Mouse (Mus musculus): Measurements from ENCODE around the gene Nprl2. TPM values are rescaled to one million over a fixed set of nuclear protein-coding genes. Genes with fewer than 3 reads are reported as not detected.
A peak's percentile ranks its signal among the peaks of the same experiment; 100 is the strongest.

Gene Nprl2
- polyA plus RNA-seq, 2 experiments from 2014 or later = 54.1 to 59.0 TPM

GRCm38 (mm10) chr9:107534408-107535202 lies 7.4 kb upstream of the Nprl2 start:
- no peak for ATAC-seq

DNA sequence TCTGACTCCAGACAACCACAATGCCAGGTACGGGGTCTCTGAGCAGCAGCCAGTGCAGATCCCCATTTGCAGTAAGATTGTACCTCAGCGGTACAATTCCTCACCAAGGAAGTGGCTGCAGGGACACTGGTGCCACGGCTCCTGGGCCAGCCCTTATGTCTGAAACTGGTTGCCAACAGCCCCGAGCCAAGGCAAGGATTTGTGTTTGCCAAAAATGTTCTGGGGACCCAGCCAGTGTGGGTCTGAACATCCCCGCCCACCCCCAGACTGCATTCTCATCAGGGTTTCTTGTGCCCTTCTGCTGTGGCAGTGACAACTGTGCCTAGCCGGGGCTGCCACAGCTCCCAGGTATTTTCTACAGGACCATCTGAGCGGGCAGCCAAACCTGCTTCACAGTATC lies 3.8 kb upstream of the Nprl2 start:
- ATAC-seq = no peak

DNA sequence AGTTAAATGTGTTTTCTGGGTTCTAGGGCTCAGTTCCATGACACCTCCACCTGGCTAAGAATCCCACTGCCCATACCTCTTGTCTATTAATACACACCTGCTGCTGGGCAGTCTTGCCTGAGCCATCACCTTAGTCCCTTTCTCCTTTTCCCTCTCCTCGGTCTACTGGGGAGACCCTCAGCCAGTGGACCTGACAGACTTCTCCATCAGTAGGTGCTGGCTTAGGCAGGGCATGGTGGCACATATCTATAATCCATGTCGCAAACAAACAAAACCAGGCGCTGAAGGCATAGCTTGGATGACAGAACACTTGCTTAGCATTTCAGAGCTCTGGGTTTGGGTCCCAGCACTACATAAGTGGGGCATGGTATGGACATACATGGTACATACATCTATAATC lies 3.3 kb upstream of the Nprl2 start:
- no peak for ATAC-seq

DNA sequence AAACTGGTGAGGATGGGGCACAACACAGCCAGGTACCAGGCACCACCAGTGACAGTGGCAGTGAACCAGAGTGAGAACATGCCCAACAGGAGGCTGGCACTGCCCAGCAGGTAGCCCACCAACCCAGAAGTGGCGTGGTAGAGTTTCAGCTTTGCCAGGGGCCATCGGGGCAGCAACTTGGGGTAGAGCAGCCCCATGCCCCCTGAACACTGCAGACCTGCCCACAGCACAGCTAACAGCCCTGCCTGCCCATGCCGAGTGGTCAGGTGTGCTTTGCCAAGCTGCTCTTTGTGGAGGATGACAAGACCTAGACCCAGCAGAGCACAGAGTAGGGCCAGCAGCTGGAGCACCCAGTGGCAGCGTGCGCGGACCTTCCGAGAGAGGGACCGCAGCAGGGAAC lies 2.1 kb upstream of the Nprl2 start:
- no peak for ATAC-seq

- no peak for ATAC-seq
Measured at GRCm38 (mm10) chr9:107540420-107540819, 1.6 kb upstream of the Nprl2 start.

DNA sequence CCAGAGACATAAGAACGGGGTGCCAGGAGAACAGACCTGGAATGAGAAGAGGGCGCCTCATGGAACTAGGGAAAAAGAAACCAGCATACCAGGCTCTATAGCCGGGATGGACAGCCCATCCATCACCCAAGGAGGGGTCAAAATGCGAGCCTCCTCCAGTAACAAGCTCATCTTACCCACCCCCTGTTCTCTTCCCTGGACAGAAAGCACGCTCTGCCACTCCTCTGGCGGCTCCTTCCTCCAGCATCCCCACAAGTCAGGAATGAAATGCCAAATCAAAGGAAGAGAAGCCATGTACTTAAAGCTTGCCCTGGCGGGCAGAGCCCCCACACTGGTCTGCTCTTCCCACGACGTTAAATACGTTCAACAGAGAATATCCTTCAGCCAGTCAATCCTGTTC lies 1.0 kb upstream of the Nprl2 start:
- ATAC-seq = no peak

DNA sequence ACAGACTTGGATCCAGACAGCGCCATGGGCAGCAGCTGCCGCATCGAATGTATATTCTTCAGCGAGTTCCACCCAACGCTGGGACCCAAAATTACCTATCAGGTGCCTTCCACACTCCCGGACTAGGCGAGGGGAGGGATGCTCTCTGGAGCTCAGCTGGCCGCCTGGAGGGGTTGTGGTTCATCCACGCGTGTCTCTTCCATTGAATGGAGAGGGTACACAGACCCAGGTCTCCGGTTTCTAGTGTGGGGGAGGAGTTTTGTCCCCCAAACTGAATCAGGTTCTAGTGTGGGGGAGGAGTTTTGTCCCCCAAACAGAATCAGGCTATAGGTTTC lies 293 bp downstream of the Nprl2 start:
- ATAC-seq = no peak

GRCm38 (mm10) chr9:107542721-107543120 lies 695 bp downstream of the Nprl2 start:
- ATAC-seq = no peak

DNA sequence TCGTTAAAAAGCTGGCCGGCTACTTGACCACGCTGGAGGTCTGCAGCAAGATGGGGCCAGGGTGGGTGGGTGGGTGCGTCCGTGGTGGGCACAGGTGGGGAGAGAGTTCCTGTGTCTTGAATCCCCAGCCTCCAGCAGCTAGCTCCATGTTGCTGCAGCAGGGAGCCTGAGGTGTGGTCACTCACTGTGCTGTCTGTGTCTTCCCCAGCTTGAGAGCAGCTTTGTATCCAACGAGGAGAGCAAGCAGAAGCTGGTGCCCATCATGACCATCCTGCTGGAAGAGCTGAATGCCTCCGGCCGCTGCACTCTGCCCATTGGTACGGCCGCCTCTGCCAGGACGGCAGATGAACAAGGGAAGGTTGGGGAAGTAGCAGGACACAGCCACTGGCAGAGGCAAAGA lies 1.3 kb downstream of the Nprl2 start:
- no peak for ATAC-seq

DNA sequence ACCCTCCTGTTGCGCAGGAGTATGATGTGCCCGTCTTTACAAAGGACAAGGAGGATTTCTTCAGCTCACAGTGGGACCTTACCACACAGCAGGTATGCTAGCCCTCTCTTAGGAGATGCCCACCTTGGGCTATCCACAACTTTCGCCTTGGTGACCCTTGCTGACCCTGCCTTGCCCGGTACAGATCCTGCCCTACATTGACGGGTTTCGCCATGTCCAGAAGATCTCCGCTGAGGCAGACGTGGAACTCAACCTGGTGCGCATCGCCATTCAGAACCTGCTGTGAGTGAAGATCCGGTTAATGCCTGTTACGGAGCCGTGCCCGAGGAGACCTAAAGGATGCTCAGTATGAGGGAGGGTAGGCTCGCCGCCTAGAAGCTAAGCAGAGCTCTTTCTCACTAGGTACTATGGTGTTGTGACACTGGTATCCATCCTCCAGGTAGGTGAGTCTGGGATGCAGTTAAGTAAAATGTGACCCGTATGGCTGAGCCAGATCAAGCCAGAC lies 2.2 kb downstream of the Nprl2 start:
- ATAC-seq = no peak

DNA sequence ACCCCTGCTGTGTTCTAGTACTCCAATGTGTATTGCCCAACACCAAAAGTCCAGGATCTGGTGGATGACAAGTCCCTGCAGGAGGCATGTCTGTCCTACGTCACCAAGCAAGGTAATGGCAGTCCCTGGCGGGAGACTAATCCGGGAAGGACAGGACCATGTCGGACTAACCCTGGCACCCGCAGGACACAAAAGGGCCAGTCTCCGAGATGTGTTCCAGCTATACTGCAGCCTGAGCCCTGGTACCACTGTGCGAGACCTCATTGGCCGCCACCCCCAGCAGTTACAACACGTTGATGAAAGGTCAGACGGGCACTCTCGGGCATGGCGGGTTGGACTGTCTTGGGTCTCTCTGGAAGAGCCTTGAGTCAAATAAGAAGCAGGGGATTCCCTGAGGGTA lies 2.7 kb downstream of the Nprl2 start:
- no peak for ATAC-seq

- no peak for ATAC-seq
Measured at GRCm38 (mm10) chr9:107545199-107545598, 3.2 kb downstream of the Nprl2 start.

- peak; percentile 20 for ATAC-seq
Measured at GRCm38 (mm10) chr9:107545602-107546001, 3.6 kb downstream of the Nprl2 start.

DNA sequence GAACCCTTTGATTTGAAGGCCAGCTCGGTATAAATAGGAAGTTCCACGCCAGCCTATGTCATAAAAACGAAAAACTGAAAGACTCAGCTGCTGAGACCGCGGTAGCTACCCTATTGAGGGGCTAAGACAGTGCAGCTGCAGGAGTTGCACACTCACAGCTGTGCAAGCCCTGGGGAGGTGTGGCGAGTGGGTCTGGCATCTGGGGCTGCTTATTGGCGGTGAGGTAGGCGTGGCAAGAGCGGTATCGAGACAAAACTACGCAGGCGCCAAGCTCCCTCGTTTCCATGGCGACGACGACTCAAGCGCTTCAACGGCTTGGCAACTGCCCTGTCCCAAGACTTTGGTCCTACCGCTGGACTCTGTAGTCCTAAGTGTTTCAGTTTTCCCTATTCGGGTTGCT lies 5.0 kb downstream of the Nprl2 start, which contains the start of gene Zmynd10:
Zmynd10 (plus strand) TSS at position 273 of the 400 bp plus-strand sequence.
- ATAC-seq = peak; percentile 37

DNA sequence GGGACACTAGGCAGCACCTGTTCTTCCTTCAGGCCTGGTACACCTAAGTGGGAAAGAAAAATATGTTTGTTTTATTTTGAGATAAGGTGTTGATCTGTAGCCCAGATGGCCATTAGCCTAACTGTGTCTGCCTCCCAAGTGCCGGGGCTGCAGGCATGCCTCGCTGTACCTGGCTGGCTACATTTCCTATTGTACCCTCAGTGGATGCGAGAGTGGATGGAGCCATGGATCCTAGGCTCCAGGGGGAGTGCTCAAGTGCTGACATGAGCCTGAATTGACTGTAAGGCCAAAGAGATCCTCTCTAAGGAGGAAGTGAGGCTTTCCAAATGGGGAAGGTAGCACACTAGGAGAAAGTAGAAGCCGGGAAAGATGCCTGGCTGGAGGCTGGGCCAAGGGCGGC lies 5.9 kb downstream of the Nprl2 start:
- no peak for ATAC-seq

GRCm38 (mm10) chr9:107548820-107549219 lies 6.8 kb downstream of the Nprl2 start:
- no peak for ATAC-seq

DNA sequence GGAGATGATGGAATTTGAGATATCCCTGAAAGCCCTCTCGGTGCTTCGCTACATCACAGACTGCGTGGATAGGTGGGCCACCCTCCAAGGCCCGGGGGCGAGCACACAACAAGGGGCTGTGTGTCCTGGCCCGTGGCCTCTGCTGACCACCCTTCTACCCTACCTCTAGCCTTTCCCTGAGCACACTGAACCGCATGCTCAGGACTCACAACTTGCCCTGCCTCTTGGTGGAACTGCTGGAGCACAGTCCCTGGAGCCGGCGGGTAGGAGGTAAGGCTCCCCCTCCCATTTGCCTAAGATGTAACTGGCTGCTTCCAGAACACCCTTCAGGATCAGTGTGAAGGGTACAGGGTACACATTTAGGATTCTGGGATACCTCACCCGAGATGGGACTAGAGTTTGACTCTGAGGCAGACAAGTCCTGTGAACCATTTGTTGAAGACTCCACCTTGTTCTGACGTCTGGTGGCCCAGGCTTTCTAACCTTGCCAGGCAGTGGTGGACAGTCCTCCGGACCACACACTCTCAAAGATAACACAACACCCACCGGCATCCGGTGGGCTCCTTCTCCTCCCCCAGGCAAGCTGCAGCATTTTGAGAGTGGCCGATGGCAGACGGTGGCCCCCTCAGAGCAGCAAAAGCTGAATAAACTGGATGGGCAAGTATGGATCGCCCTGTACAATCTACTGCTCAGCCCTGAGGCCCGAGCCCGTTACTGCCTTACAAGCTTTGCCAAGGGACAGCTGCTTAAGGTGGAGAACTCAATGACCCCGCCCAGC lies 7.5 kb downstream of the Nprl2 start:
- no peak for ATAC-seq

DNA sequence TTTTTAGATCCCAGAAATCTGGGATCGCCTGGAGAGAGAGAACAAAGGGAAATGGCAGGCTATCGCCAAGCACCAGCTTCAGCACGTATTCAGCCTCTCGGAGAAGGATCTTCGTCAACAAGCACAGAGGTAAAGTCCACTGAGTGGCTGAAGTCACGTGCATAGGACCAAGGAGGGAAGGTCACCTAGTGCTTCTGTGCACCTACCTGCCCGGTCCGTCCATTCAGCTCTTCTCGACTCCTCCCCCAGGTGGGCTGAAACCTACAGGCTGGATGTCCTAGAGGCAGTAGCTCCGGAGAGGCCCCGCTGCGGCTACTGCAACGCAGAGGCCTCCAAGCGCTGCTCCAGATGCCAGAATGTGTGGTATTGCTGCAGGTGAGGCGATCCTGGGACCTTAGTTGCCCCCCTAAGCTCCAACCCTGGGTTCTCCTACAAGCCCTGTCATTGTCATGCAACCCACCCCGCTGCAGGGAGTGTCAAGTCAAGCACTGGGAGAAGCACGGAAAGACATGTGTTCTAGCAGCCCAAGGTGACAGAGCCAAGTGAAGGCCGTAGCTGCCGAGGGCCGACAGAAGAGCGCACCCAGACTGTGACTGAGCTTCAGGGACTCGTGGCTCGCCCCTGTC lies 8.6 kb downstream of the Nprl2 start:
- ATAC-seq = no peak

DNA sequence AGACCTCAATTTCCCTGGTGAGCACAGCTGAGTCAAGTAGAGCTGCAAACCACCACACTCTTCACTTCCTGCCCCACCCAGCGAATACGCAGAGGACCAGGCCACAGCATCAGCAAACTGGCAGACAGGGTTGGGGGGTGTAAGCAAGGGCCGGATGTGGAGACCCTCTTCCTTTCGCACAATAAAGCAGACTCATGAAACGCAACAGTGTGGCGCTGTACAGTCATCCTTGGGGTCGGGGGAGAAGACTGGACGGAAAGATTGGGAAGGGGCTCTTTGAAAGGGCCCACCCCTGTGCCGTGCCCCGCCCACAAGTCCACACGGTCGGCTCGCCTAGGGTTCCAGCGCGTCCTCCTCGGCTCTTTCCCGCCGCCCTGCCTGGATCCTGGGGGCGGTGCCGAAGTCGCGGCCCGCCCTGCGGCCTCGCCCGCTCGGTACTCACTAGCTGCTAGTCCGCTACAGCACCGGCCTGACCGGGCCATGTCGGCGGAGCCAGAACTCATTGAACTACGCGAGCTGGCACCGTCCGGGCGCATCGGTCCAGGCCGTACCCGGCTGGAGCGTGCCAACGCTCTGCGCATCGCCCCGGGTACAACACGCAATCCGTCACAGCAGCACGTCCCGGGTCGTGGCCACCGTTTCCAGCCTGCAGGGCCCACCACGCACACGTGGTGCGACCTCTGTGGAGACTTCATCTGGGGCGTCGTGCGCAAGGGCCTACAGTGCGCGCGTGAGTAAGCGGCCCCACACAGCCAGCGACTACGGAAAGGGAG lies 9.3 kb downstream of the Nprl2 start, which contains the start of gene Rassf1:
Rassf1 (plus strand) TSS at position 439 of the 773 bp plus-strand sequence.
- peak; percentile 75 for ATAC-seq

GRCm38 (mm10) chr9:107551890-107552355 lies 9.9 kb downstream of the Nprl2 start:
- ATAC-seq = no peak

DNA sequence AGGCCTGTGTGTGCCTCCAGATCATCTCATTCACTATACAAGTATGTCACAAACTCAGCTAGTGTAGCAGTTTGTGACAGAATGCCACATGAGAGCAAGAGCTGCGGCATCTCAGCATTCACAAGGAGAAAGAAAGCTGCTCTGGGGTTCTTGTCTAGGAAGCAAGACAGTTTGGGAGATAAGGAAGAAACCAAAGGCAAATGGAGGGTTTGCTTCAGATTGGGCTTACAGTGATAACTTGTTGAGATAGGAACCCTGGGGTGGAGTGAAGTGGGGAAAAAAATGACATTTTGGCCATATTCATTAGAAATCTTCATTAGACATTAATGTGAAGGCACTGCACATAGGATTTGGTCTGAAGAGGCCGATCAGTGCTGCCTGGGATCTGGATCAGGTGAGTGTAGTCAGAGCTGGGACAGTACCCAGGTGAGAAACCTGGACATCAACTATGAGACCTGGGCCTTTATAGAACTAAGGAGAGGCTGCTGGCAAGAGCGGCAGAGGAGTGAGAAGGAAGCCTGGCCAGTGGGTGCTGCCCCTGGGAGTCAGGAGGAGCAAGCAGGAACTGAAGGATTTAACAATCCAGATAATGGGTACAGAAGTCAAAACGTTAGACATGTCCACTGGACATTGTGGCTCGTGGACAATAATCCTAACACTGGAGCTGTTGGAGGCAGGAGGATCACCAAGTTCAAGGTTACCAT lies 10.8 kb downstream of the Nprl2 start:
- ATAC-seq = no peak
